Mouse (Mus musculus): ENCODE measurements around the gene Insig2.

- TF ChIP-seq CTCF (IDR thresholded peaks at IDR 0.05; ENCODE audit: low read depth) (no peak), EP300 (IDR thresholded peaks at IDR 0.05; ENCODE audit: low read depth) (no peak)
These were observed 72.1 kb downstream of the Insig2 start for GRCm38 (mm10) chr1:121260171-121260741.
